Mouse (Mus musculus) G1E (cell line): ENCODE results near the gene Rabep1. TPM values are rescaled to one million over a fixed set of nuclear protein-coding genes. Genes with fewer than 3 reads are reported as not detected.

ENCODE experiments used
- ATAC-seq: 2 replicates; pipeline ENCODE4 v1.8.0; 2016; ENCODE audit warnings: mild to moderate bottlenecking; ENCODE audit not compliant: insufficient number of reproducible peaks, poor library complexity, low FRiP score, severe bottlenecking; ENCODE audit errors: extremely low read depth
- DNase-seq: peaks from one replicate; pipeline ENCODE4 v3.0.0; 2012; ENCODE audit warnings: low spot score
- H3K27me3 ChIP-seq: 2 replicates; pipeline ENCODE4 v1.6.1; 2012; ENCODE audit warnings: mild to moderate bottlenecking, low read length, inconsistent platforms; ENCODE audit not compliant: insufficient read depth
- H3K36me3 ChIP-seq: replicated peaks from 2 replicates; pipeline ENCODE3; 2012; ENCODE audit warnings: mild to moderate bottlenecking, inconsistent platforms
- H3K4me1 ChIP-seq: 2 replicates; pipeline ENCODE4 v1.6.1; 2012; ENCODE audit warnings: low read depth, low read length, inconsistent platforms, mixed read lengths; ENCODE audit not compliant: insufficient read depth
- H3K4me3 ChIP-seq: 2 replicates; pipeline ENCODE4 v1.5.1; 2012; ENCODE audit warnings: low read depth, mild to moderate bottlenecking, inconsistent platforms, low read length, moderate library complexity, mixed read lengths
- H3K9me3 ChIP-seq: replicated peaks from 2 replicates; pipeline ENCODE4 v1.6.1; 2012; ENCODE audit warnings: inconsistent platforms
- CTCF ChIP-seq: IDR thresholded peaks from 2 replicates; pipeline ENCODE4 v1.5.1; 2012; ENCODE audit warnings: low read depth, low read length, inconsistent platforms, mixed read lengths
- GATA1 ChIP-seq: IDR thresholded peaks from 2 replicates; pipeline ENCODE4 v1.6.1; 2012; ENCODE audit warnings: borderline replicate concordance, low read length, inconsistent platforms, mixed read lengths
- GATA2 ChIP-seq: IDR thresholded peaks from 2 replicates; pipeline ENCODE4 v1.6.1; 2012; ENCODE audit warnings: low read depth, low read length, inconsistent platforms, borderline replicate concordance
- POLR2AphosphoS5 ChIP-seq: IDR thresholded peaks from 2 replicates; pipeline ENCODE4 v1.6.1; 2012; ENCODE audit warnings: low read depth, low read length, inconsistent platforms; ENCODE audit not compliant: insufficient replicate concordance
- TAL1 ChIP-seq: conservative IDR thresholded peaks from 2 replicates; pipeline ENCODE4 v1.6.1; 2012; ENCODE audit warnings: low read depth, low read length, inconsistent platforms, mixed read lengths
- polyA plus RNA-seq: library from polyadenylated mRNA; stranded (reverse); fragments of >175 nt; gene quantifications from 2 replicates; pipeline ENCODE4 v1.2.3, GENCODE M21; 2012
- total RNA-seq, 2 experiments: library from RNA; stranded (forward) in 1 of 2; stranded (reverse) in 1 of 2; fragments of 200-1000 nt in 1 of 2; fragments of >200 nt in 1 of 2; fragmentation: Nextera tagmentation in 1 of 2; gene quantifications; 2 replicates each; pipeline ENCODE4 v1.2.3; 2014 to 2017

The Rabep1 gene
- total and polyA plus RNA-seq, 3 experiments: 18.1 to 111 (median 50.1) TPM

- Histone ChIP-seq H3K4me1 (peaks cover 9% of the 10 kb centered on the region), H3K36me3 (no peaks in the 10 kb centered on the region), H3K4me3 (no peak overlapping the region), H3K27me3 (peaks cover 25% of the 10 kb centered on the region), H3K9me3 (peaks cover 4% of the 10 kb centered on the region; the same call in 1 of the 2 replicates)
- TF ChIP-seq GATA2 (no peak), CTCF (no peak), GATA1 (no peak), POLR2AphosphoS5 (no peak), TAL1 (no peak)
- ATAC-seq: no peak
- no peak for DNase-seq
Observed at GRCm38 (mm10) chr11:70828975-70829615, 15.5 kb upstream of the Rabep1 start.

- DNase-seq (no peak), ATAC-seq (no peak)
- no peak overlapping the region for H3K4me3 ChIP-seq
- peaks cover 4% of the 10 kb centered on the region; the same call in 1 of the 2 replicates for H3K9me3 ChIP-seq
- peaks cover 21% of the 10 kb centered on the region for H3K27me3 ChIP-seq
- H3K4me1 ChIP-seq: peaks cover 9% of the 10 kb centered on the region
- H3K36me3 ChIP-seq: no peaks in the 10 kb centered on the region
- TF ChIP-seq CTCF (no peak), TAL1 (no peak), GATA1 (no peak), GATA2 (no peak), POLR2AphosphoS5 (no peak)
Observed at GRCm38 (mm10) chr11:70831201-70831600, 13.4 kb upstream of the Rabep1 start.

GRCm38 (mm10) chr11:70833408-70833807, 11.2 kb upstream of the Rabep1 start:
- TF ChIP-seq POLR2AphosphoS5 (no peak), GATA2 (no peak)
- H3K9me3 ChIP-seq: peaks cover 4% of the 10 kb centered on the region; the same call in 1 of the 2 replicates
- H3K27me3 ChIP-seq: peaks cover 29% of the 10 kb centered on the region
- ATAC-seq (no peak), DNase-seq (no peak)
- H3K36me3 ChIP-seq: no peaks in the 10 kb centered on the region
- H3K4me1 ChIP-seq: peaks cover 9% of the 10 kb centered on the region
- no peak overlapping the region for H3K4me3 ChIP-seq

- DNase-seq (no peak), ATAC-seq (no peak)
- TF ChIP-seq POLR2AphosphoS5 (no peak), GATA1 (no peak), TAL1 (no peak), CTCF (no peak), GATA2 (no peak)
Observed at GRCm38 (mm10) chr11:70833831-70834230, 10.7 kb upstream of the Rabep1 start.

GRCm38 (mm10) chr11:70835381-70835831, 9.2 kb upstream of the Rabep1 start:
- H3K9me3 ChIP-seq: peaks cover 4% of the 10 kb centered on the region; the same call in 1 of the 2 replicates
- H3K4me3 ChIP-seq: no peak overlapping the region
- no peak for DNase-seq
- no peak for ATAC-seq
- H3K4me1 ChIP-seq: peaks cover 6% of the 10 kb centered on the region
- no peaks in the 10 kb centered on the region for H3K36me3 ChIP-seq
- peaks cover 25% of the 10 kb centered on the region for H3K27me3 ChIP-seq
- TF ChIP-seq GATA2 (no peak), GATA1 (no peak)

More at GRCm38 (mm10) chr11:70833831-70834230, 10.7 kb upstream of the Rabep1 start:
- no peak overlapping the region for H3K4me3 ChIP-seq
- peaks cover 33% of the 10 kb centered on the region for H3K27me3 ChIP-seq
- H3K9me3 ChIP-seq: peaks cover 4% of the 10 kb centered on the region; the same call in 1 of the 2 replicates
- peaks cover 8% of the 10 kb centered on the region for H3K4me1 ChIP-seq
- no peaks in the 10 kb centered on the region for H3K36me3 ChIP-seq

- H3K4me1 ChIP-seq: no peaks in the 10 kb centered on the region
- H3K9me3 ChIP-seq: peaks cover 4% of the 10 kb centered on the region; the same call in 1 of the 2 replicates
- no peak for ATAC-seq
- H3K4me3 ChIP-seq: no peak overlapping the region
- peaks cover 23% of the 10 kb centered on the region for H3K27me3 ChIP-seq
- TF ChIP-seq CTCF (no peak), POLR2AphosphoS5 (no peak), GATA2 (no peak), GATA1 (no peak), TAL1 (no peak)
- H3K36me3 ChIP-seq: no peaks in the 10 kb centered on the region
- DNase-seq: no peak
Observed at GRCm38 (mm10) chr11:70837031-70837430, 7.5 kb upstream of the Rabep1 start.
